Mouse (Mus musculus) ES-Bruce4 (cell line): ENCODE measurements at regions not wholly inside any gene's neighbourhood (a gene's known extent, or its start where the extent isn't known, plus 50 kb on each side); places are given as distances from the start of the nearest gene placed in this dataset.

Experiments used
- CTCF ChIP-seq: IDR thresholded peaks from one replicate; pipeline ENCODE4 v1.8.1; 2011; ENCODE audit warnings: low read depth, low read length
- EP300 ChIP-seq: IDR thresholded peaks from 2 replicates; pipeline ENCODE4 v1.6.1; 2011; ENCODE audit warnings: low read depth, low read length; ENCODE audit not compliant: insufficient read depth
- POLR2A ChIP-seq: IDR thresholded peaks from one replicate; pipeline ENCODE4 v1.8.1; 2011; ENCODE audit warnings: low read length; ENCODE audit not compliant: insufficient read depth

GRCm38 (mm10) chr4:149832446-149833101 is 58.5 kb upstream of the Slc25a33 start:
- TF ChIP-seq CTCF (no peak), POLR2A (no peak), EP300 (no peak)
